Mouse (Mus musculus): ENCODE data around the gene Vgf.

- TF ChIP-seq CTCF (IDR thresholded peaks at IDR 0.05; ENCODE audit: low read depth) (peak; percentile 18; the same call in 1 of the 2 replicates), EP300 (IDR thresholded peaks at IDR 0.05; ENCODE audit: low read depth) (no peak)
Observed at GRCm38 (mm10) chr5:136986695-136987137, 39.5 kb upstream of the Vgf start, which contains the start of gene Plod3.
